Comparison of ENCODE assay signal across 8 mouse cellular contexts in genomic region chr10:80047041-80047565, GRCm38 (mm10). TPM values are rescaled to one million over a fixed set of nuclear protein-coding genes. Genes with fewer than 3 reads are reported as not detected.
DNase-seq lines count a peak whose midpoint lies in the region; ATAC-seq and TF ChIP-seq lines count a peak whose summit lies in the region.

Gene Gpx4 (plus strand): TSS chr10:80047166.

- no peak within 1 kb of the TSS for H3K27ac ChIP-seq in liver, adult 2 months (replicated peaks; ENCODE audit: insufficient read depth, low read depth, low read length)
- H3K27ac ChIP-seq in embryonic facial prominence, embryonic 10.5 days (replicated peaks): peak within 1 kb of the TSS; percentile 81
- H3K27ac ChIP-seq in heart, embryonic 12.5 days (ENCODE audit: poor library complexity, severe bottlenecking): no peak within 1 kb of the TSS
- 0 out of 2 replicates have a peak within 1 kb of the TSS, but pooled peaks have one; percentile 15 for H3K27ac ChIP-seq in midbrain, embryonic 13.5 days

- 87% methylated on average over 9 of the region's 9 CpGs for WGBS in liver, adult 2 months
- WGBS in embryonic facial prominence, embryonic 10.5 days: 45% methylated on average over 9 of the region's 9 CpGs
- 65% methylated on average over 9 of the region's 9 CpGs for WGBS in heart, embryonic 12.5 days
- WGBS in midbrain, embryonic 13.5 days: 42% methylated on average over 9 of the region's 9 CpGs

- no peaks in the 10 kb centered on the region for H3K9me3 ChIP-seq in embryonic facial prominence, embryonic 10.5 days
- no peaks in the 10 kb centered on the region for H3K9me3 ChIP-seq in heart, embryonic 12.5 days (replicated peaks)
- H3K9me3 ChIP-seq in midbrain, embryonic 13.5 days: no peaks in the 10 kb centered on the region

- no peak for TF ChIP-seq POLR2A in liver, adult 2 months (IDR thresholded peaks at IDR 0.05; ENCODE audit: extremely low read depth, insufficient read depth, low read length)

- H3K4me1 ChIP-seq in liver, adult 2 months (ENCODE audit: control insufficient read depth, insufficient read depth, low read length): peaks cover 8% of the 10 kb centered on the region; the same call in 1 of the 2 replicates
- H3K4me1 ChIP-seq in embryonic facial prominence, embryonic 10.5 days: peaks cover 60% of the 10 kb centered on the region
- peaks cover 36% of the 10 kb centered on the region for H3K4me1 ChIP-seq in heart, embryonic 12.5 days (replicated peaks)
- H3K4me1 ChIP-seq in midbrain, embryonic 13.5 days (replicated peaks): peaks cover 30% of the 10 kb centered on the region

- DNase-seq in liver, adult 2 months (ENCODE audit: extremely low read depth, low read depth, low spot score): no peak
- no peak for DNase-seq in liver
- DNase-seq in embryonic facial prominence, embryonic 10.5 days (ENCODE audit: low spot score): no peak
- no peak for DNase-seq in layer of hippocampus, postnatal 10 days (ENCODE audit: low spot score in 2 of 2)
- no peak for DNase-seq in right cerebral cortex, postnatal 25 days
- no peak for DNase-seq in cerebellum, adult 11 months

- TF ChIP-seq CTCF in liver, adult 2 months (IDR thresholded peaks at IDR 0.05; ENCODE audit: low read depth, low read length): no peak

- H3K27me3 ChIP-seq in liver, adult 2 months (ENCODE audit: control insufficient read depth, insufficient read depth, low read length): no peaks in the 10 kb centered on the region
- H3K27me3 ChIP-seq in embryonic facial prominence, embryonic 10.5 days (replicated peaks; ENCODE audit: low read depth, poor library complexity, severe bottlenecking): 0 out of 2 replicates have a peak, but pooled peaks cover 10% of the 10 kb centered on the region
- H3K27me3 ChIP-seq in heart, embryonic 12.5 days (replicated peaks): no peaks in the 10 kb centered on the region
- H3K27me3 ChIP-seq in midbrain, embryonic 13.5 days: no peaks in the 10 kb centered on the region

- no peak within 1 kb of the TSS for H3K9ac ChIP-seq in liver, adult 2 months (ENCODE audit: low read depth, low read length)
- H3K9ac ChIP-seq in heart, embryonic 12.5 days: no peak within 1 kb of the TSS; the same call in 1 of the 2 replicates
- peak within 1 kb of the TSS; percentile 32; the same call in 1 of the 2 replicates for H3K9ac ChIP-seq in midbrain, embryonic 13.5 days (replicated peaks)

- H3K4me3 ChIP-seq in liver, adult 2 months (ENCODE audit: insufficient read depth, low read depth, low read length): no peak within 1 kb of the TSS
- 0 out of 2 replicates have a peak within 1 kb of the TSS, but pooled peaks have one; percentile 11 for H3K4me3 ChIP-seq in embryonic facial prominence, embryonic 10.5 days
- H3K4me3 ChIP-seq in heart, embryonic 12.5 days: no peak within 1 kb of the TSS
- no peak within 1 kb of the TSS for H3K4me3 ChIP-seq in midbrain, embryonic 13.5 days (replicated peaks)

- no peak for ATAC-seq in heart, embryonic 12.5 days (ENCODE audit: insufficient number of reproducible peaks, low FRiP score)
- ATAC-seq in midbrain, embryonic 13.5 days: no peak

- no peaks in the 10 kb centered on the region for H3K79me2 ChIP-seq in liver, adult 2 months (ENCODE audit: control insufficient read depth, insufficient read depth, low read length)

- no peak within 1 kb of the TSS for H3K4me2 ChIP-seq in heart, embryonic 12.5 days
- no peak within 1 kb of the TSS for H3K4me2 ChIP-seq in midbrain, embryonic 13.5 days (replicated peaks)

- no peaks in the 10 kb centered on the region for H3K36me3 ChIP-seq in liver, adult 2 months (ENCODE audit: control insufficient read depth, insufficient read depth, low read length)
- no peaks in the 10 kb centered on the region for H3K36me3 ChIP-seq in embryonic facial prominence, embryonic 10.5 days (replicated peaks)
- H3K36me3 ChIP-seq in heart, embryonic 12.5 days: no peaks in the 10 kb centered on the region
- no peaks in the 10 kb centered on the region for H3K36me3 ChIP-seq in midbrain, embryonic 13.5 days

RNA-seq across cellular contexts. Expression of gene Gpx4, which starts in this region (rescaled TPM):
- total RNA-seq in liver, adult 2 months (2014; rRNA removed): 712 and 752 TPM in 2 replicates
- 535 and 559 TPM in 2 replicates for polyA plus RNA-seq in liver, adult 2 months (2012; rRNA removed)
- 618 and 672 TPM in 2 replicates for polyA plus RNA-seq in embryonic facial prominence, embryonic 10.5 days (2016; fragmentation: Nextera tagmentation; extraction: Ambion mirVana)
- polyA plus RNA-seq in heart, embryonic 12.5 days (2016; fragmentation: Nextera tagmentation; extraction: Ambion mirVana): 677 and 717 TPM in 2 replicates
- 100 to 1,000 TPM; 408 to 448 TPM for total RNA-seq in layer of hippocampus, postnatal 10 days (2021)
- 498 and 532 TPM in 2 replicates for polyA plus RNA-seq in midbrain, embryonic 13.5 days (2015; fragmentation: Nextera tagmentation; extraction: Ambion mirVana)

Comparison
In these comparisons a context has a peak if more than half of its experiments do, and no peak if none do; other contexts are left out.
1. H3K27ac ChIP-seq: peak in embryonic facial prominence, embryonic 10.5 days (single experiment) and midbrain, embryonic 13.5 days (single experiment); none in liver, adult 2 months (single experiment) and heart, embryonic 12.5 days (single experiment).